Mouse (Mus musculus): ENCODE data around the gene Atp2b1. TPM values are rescaled to one million over a fixed set of nuclear protein-coding genes. Genes with fewer than 3 reads are reported as not detected.

Atp2b1 gene
- total RNA-seq, 1 experiment from 2014 or later: 49.1 TPM

DNA sequence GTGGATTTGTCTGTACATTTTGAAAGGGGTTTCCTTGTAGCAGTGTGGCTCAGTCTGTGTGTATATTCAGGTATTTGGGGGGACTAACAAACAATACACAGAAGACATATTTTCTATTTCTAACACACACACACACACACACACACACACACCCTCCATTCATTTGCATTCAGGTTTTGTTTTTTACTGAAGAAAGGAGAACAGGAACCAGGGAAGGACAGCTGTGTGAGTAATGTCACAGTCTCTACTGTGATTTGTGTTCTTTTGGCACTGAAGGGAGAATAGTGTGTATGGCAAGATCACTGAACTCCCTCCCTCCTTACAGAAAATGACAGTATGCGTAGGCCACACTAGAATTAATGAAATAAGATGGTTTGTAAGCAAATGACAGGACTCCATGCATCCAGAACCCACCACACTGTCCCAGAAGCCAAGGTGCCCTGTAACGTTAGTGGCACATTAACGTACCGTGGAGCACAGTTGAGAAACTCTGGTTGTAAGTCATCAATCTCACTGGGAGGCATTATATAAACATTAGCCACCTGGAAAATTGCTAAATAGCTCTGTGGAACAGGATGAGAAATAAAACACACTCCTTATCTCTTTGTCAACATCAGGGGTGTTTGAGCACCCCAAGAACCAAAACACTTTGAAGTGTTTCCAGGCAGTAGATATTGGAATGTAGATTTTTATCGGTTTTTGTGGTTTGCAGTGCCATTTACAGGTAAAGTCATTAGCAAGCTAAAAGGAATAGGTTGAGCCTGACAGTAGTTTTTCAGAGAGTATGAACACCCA is 132.7 kb downstream of the Atp2b1 start:
- ATAC-seq (replicated peaks in 1 of 2; ENCODE audit: insufficient read depth in 1 of 2, low FRiP score in 2 of 2, low TSS enrichment in 1 of 2, low read depth in 1 of 2, poor library complexity in 2 of 2, severe bottlenecking in 2 of 2): no peak

GRCm38 (mm10) chr10:99047551-99047940 is 133.3 kb downstream of the Atp2b1 start:
- no peak for ATAC-seq (replicated peaks in 1 of 2; ENCODE audit: insufficient read depth in 1 of 2, low FRiP score in 2 of 2, low TSS enrichment in 1 of 2, low read depth in 1 of 2, poor library complexity in 2 of 2, severe bottlenecking in 2 of 2)

GRCm38 (mm10) chr10:99050093-99050492 is 135.9 kb downstream of the Atp2b1 start:
- ATAC-seq (replicated peaks in 1 of 2; ENCODE audit: insufficient read depth in 1 of 2, low FRiP score in 2 of 2, low TSS enrichment in 1 of 2, low read depth in 1 of 2, poor library complexity in 2 of 2, severe bottlenecking in 2 of 2): no peak

DNA sequence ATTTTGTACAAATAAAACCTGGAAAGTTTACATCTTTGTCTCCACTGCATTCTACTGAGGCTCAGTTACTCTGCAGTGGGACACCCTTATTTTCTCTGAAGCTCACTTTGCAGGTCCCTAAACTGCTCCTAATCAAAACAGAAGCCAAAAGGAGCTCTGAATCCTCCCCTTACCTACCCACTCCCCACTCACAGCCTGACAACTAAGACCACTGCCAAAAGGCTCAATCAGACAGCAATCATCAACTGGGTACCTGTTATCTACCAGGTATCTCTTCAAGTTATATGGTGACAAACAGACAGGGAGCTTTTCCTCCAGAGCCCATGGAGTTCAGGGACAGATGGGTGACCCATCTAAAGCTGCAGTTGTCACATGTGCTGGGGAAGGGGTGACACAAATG is 138.9 kb downstream of the Atp2b1 start:
- no peak for ATAC-seq (replicated peaks in 1 of 2; ENCODE audit: insufficient read depth in 1 of 2, low FRiP score in 2 of 2, low TSS enrichment in 1 of 2, low read depth in 1 of 2, poor library complexity in 2 of 2, severe bottlenecking in 2 of 2)

GRCm38 (mm10) chr10:99060588-99060987 is 146.4 kb downstream of the Atp2b1 start:
- ATAC-seq (replicated peaks in 1 of 2; ENCODE audit: insufficient read depth in 1 of 2, low FRiP score in 2 of 2, low TSS enrichment in 1 of 2, low read depth in 1 of 2, poor library complexity in 2 of 2, severe bottlenecking in 2 of 2): no peak

DNA sequence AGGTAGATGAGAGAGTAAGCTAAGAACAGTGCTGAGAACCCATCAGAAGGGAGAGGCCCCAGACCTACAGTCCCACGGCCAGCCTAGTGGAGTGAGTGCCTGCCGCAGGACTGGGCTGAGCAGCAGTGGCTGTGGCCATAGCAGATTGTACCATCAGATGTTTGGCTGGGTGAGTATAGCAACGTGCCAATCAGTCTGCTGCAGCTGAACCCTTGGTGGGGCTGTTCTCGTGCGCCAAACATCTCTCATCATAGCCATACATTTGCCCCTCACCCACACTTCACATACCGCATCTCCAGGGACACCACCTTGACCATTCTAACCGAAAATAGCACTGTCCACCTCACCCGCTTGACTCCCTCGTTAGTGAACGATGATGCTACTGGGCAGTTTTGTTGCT is 147.2 kb downstream of the Atp2b1 start:
- ATAC-seq (replicated peaks in 1 of 2; ENCODE audit: insufficient read depth in 1 of 2, low FRiP score in 2 of 2, low TSS enrichment in 1 of 2, low read depth in 1 of 2, poor library complexity in 2 of 2, severe bottlenecking in 2 of 2): no peak

- no peak for ATAC-seq (replicated peaks in 1 of 2; ENCODE audit: insufficient read depth in 1 of 2, low FRiP score in 2 of 2, low TSS enrichment in 1 of 2, low read depth in 1 of 2, poor library complexity in 2 of 2, severe bottlenecking in 2 of 2)
Observed at GRCm38 (mm10) chr10:99062546-99062945, 148.3 kb downstream of the Atp2b1 start.

Other genes with a start within 250 kb of the Atp2b1 start
- gene Poc1b, start 192.6 kb downstream of the Atp2b1 start, total RNA-seq (2017): 10.9 and 22.7 TPM in 2 replicates
- 11.7 and 15.6 TPM in 2 replicates for gene Galnt4, start 193.8 kb downstream of the Atp2b1 start, total RNA-seq (2017)
- not detected in 2 replicates for gene Phxr2, start 211.9 kb downstream of the Atp2b1 start, total RNA-seq (2017)

Data from hematopoietic stem cell, adult 5-6 weeks (primary cell).